26 mouse cellular contexts compared by ENCODE assay signal in the genomic region with DNA sequence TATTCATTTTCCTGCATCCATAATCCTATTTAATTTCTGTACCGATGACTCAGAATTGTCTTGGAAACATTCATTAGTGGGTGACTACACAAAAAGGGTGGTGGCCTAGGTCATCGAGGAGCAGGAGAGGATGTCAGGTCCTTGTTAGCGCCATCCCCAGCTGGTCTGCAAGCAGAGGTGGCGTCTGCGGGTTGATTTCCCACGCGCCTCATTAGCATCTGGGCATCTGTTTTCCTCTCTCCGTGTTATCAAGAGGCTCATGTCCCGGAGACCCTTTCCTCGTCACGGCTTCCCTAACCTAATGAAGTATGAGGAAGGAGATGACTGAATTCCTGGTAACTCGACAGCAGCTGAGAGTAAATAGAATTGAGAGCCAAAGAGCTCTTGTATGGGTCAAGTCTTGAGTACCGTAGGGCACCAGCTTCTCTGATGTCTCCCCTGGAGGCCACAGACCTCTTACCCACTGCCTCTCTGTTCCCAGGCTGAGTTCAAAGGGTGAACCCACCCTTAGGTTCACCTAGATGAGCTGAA.
DNase-seq lines count a peak whose midpoint lies in the region; ATAC-seq lines count a peak whose summit lies in the region.
"Had no signal": no experiment of that assay in that cellular context is flagged by ENCODE, and none has a peak within 500 bp of the region (broad histone marks: within the 10 kb centered on the region; RNA-seq: fewer than 3 reads in every experiment).

No protein-coding gene starts in this region.

- intact Hi-C loops in heart, postnatal 14 days (cut with DNase I), result no loop called here

- H3K27me3 ChIP-seq in heart, embryonic 10.5 days (ENCODE audit: insufficient read depth, poor library complexity, severe bottlenecking), result peaks cover 3% of the 10 kb centered on the region; the same call in 1 of the 2 replicates
- H3K27me3 ChIP-seq in lung, embryonic 15.5 days, result no peaks in the 10 kb centered on the region
- peaks cover 9% of the 10 kb centered on the region for H3K27me3 ChIP-seq in midbrain, embryonic 12.5 days
- 0 out of 2 replicates have a peak, but pooled peaks cover 3% of the 10 kb centered on the region for H3K27me3 ChIP-seq in midbrain, embryonic 13.5 days
- H3K27me3 ChIP-seq: intestine, embryonic 15.5 days; liver, embryonic 13.5 days; megakaryocyte, embryonic 14.5 days; stomach, embryonic 15.5 days had no signal

- H3K9me3 ChIP-seq in heart, embryonic 10.5 days, result no peaks in the 10 kb centered on the region
- H3K9me3 ChIP-seq in lung, embryonic 15.5 days, result no peaks in the 10 kb centered on the region
- no peaks in the 10 kb centered on the region for H3K9me3 ChIP-seq in midbrain, embryonic 12.5 days
- no peaks in the 10 kb centered on the region for H3K9me3 ChIP-seq in midbrain, embryonic 13.5 days
- H3K9me3 ChIP-seq: intestine, embryonic 15.5 days; liver, embryonic 13.5 days; stomach, embryonic 15.5 days had no signal

- H3K4me1 ChIP-seq in heart, embryonic 10.5 days, result peaks cover 29% of the 10 kb centered on the region
- H3K4me1 ChIP-seq in lung, embryonic 15.5 days, result peaks cover 41% of the 10 kb centered on the region
- peaks cover 34% of the 10 kb centered on the region for H3K4me1 ChIP-seq in midbrain, embryonic 12.5 days
- H3K4me1 ChIP-seq in midbrain, embryonic 13.5 days (replicated peaks), result peaks cover 44% of the 10 kb centered on the region
- H3K4me1 ChIP-seq: liver, embryonic 13.5 days had no signal

- H3K27ac ChIP-seq in heart, embryonic 10.5 days, result 0 out of 2 replicates have a peak overlapping the region, but pooled peaks have one; percentile 13
- peak overlapping the region; percentile 41; the same call in 1 of the 2 replicates for H3K27ac ChIP-seq in lung, embryonic 15.5 days
- H3K27ac ChIP-seq in midbrain, embryonic 12.5 days (replicated peaks), result peak overlapping the region; percentile 61
- H3K27ac ChIP-seq in midbrain, embryonic 13.5 days, result no peak overlapping the region
- H3K27ac ChIP-seq: hindbrain, postnatal 0 days; intestine, embryonic 15.5 days; kidney, postnatal 0 days; liver, embryonic 13.5 days; stomach, embryonic 15.5 days had no signal

- ATAC-seq in lung, embryonic 15.5 days (ENCODE audit: borderline replicate concordance, extremely low read depth, low FRiP score, low TSS enrichment), result no peak
- peak; percentile 45; the same call in 1 of the 2 replicates for ATAC-seq in midbrain, embryonic 12.5 days (ENCODE audit: low FRiP score, low read depth)
- no peak for ATAC-seq in midbrain, embryonic 13.5 days
- ATAC-seq: hindbrain, postnatal 0 days; intestine, embryonic 15.5 days had no signal

- H3K36me3 ChIP-seq in heart, embryonic 10.5 days, result no peaks in the 10 kb centered on the region
- no peaks in the 10 kb centered on the region for H3K36me3 ChIP-seq in lung, embryonic 15.5 days
- no peaks in the 10 kb centered on the region for H3K36me3 ChIP-seq in midbrain, embryonic 12.5 days
- H3K36me3 ChIP-seq in midbrain, embryonic 13.5 days, result no peaks in the 10 kb centered on the region
- H3K36me3 ChIP-seq: G1E; intestine, embryonic 15.5 days; liver, embryonic 13.5 days; stomach, embryonic 15.5 days had no signal

- no peak overlapping the region for H3K4me2 ChIP-seq in lung, embryonic 15.5 days
- no peak overlapping the region for H3K4me2 ChIP-seq in midbrain, embryonic 12.5 days (replicated peaks)
- H3K4me2 ChIP-seq in midbrain, embryonic 13.5 days (replicated peaks), result no peak overlapping the region
- H3K4me2 ChIP-seq: intestine, embryonic 15.5 days; liver, embryonic 13.5 days; lung, embryonic 14.5 days; stomach, embryonic 15.5 days had no signal

- no peak for DNase-seq in heart, embryonic 10.5 days (ENCODE audit: low spot score)
- no peak for DNase-seq in heart, postnatal 14 days
- no peak for DNase-seq in lung, postnatal 14 days
- DNase-seq in retina, postnatal 1 day, result peak; percentile 63
- DNase-seq in cerebellum, adult 11-12 months, result no peak
- DNase-seq: adrenal gland, postnatal 14 days; cerebellum, adult 18-20 months; cerebellum, postnatal 14 days; gastrocnemius, postnatal 10 days; kidney, adult 8-10 months; kidney, postnatal 4 days; left cerebral cortex, postnatal 4 days; liver, embryonic 13.5 days; lung, embryonic 14.5 days; right cerebral cortex, postnatal 25 days; thymus, postnatal 14 days had no signal

- no peak overlapping the region for H3K4me3 ChIP-seq in heart, embryonic 10.5 days
- H3K4me3 ChIP-seq in lung, embryonic 15.5 days, result no peak overlapping the region
- no peak overlapping the region for H3K4me3 ChIP-seq in midbrain, embryonic 12.5 days
- no peak overlapping the region for H3K4me3 ChIP-seq in midbrain, embryonic 13.5 days (replicated peaks)
- H3K4me3 ChIP-seq: erythroblast, embryonic 14.5 days; intestine, embryonic 15.5 days; liver, embryonic 13.5 days; megakaryocyte, embryonic 14.5 days; stomach, embryonic 15.5 days had no signal

- 70% methylated on average over 13 of the region's 13 CpGs for WGBS in heart, embryonic 10.5 days
- 46% methylated on average over 13 of the region's 13 CpGs for WGBS in lung, embryonic 15.5 days
- 70% methylated on average over 13 of the region's 13 CpGs for WGBS in midbrain, embryonic 12.5 days
- WGBS in midbrain, embryonic 13.5 days, result 59% methylated on average over 13 of the region's 13 CpGs

- H3K9ac ChIP-seq in lung, embryonic 15.5 days, result no peak overlapping the region
- H3K9ac ChIP-seq in midbrain, embryonic 12.5 days (replicated peaks), result no peak overlapping the region
- no peak overlapping the region for H3K9ac ChIP-seq in midbrain, embryonic 13.5 days (replicated peaks)
- H3K9ac ChIP-seq: intestine, embryonic 15.5 days; liver, embryonic 13.5 days; lung, embryonic 14.5 days; stomach, embryonic 15.5 days had no signal
